ENCODE assay signal across 9 mouse cellular contexts in the genomic region with DNA sequence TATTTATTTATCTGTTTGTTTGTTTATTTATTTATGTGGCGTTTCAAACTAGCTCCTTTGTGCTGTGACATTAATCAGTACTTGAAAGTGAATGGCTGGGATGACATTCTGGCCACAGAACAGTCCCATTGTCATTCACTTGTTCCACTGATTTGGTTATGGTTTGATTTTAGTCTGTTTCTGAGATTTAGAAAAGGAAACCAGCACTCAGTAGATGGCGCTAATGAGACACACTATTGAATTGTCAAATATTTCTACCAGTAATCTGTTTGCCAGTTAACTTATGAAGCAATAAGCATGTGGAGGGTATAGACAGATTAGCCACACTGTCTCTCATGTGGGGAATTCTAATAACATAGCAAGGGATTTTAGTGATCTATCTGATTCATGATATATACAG. TPM values are rescaled to one million over a fixed set of nuclear protein-coding genes. Genes with fewer than 3 reads are reported as not detected.
A peak's percentile ranks its signal among the peaks of the same experiment; 100 is the strongest.
DNase-seq lines count a peak whose midpoint lies in the region; ATAC-seq and TF ChIP-seq lines count a peak whose summit lies in the region.
"Had no signal": no experiment of that assay in that cellular context is flagged by ENCODE, and none has a peak within 500 bp of the region (broad histone marks: within the 10 kb centered on the region; RNA-seq: fewer than 3 reads in every experiment).

No protein-coding gene starts in this region.

- peak; percentile 66 for TF ChIP-seq CTCF in lung, embryonic 14.5 days (IDR thresholded peaks at IDR 0.05; ENCODE audit: low read depth)
- TF ChIP-seq CTCF in lung, adult 2 months (IDR thresholded peaks at IDR 0.05; ENCODE audit: insufficient read depth, low read length), result no peak

- no peak overlapping the region for H3K27ac ChIP-seq in forebrain, embryonic 13.5 days
- H3K27ac ChIP-seq in forebrain, embryonic 11.5 days (ENCODE audit: low read depth, low read length), result no peak overlapping the region
- H3K27ac ChIP-seq in lung, embryonic 14.5 days (ENCODE audit: low read depth), result no peak overlapping the region
- H3K27ac ChIP-seq in midbrain, embryonic 15.5 days, result no peak overlapping the region
- H3K27ac ChIP-seq: heart, embryonic 13.5 days had no signal

- no peaks in the 10 kb centered on the region for H3K36me3 ChIP-seq in forebrain, embryonic 13.5 days (ENCODE audit: poor library complexity, severe bottlenecking)
- H3K36me3 ChIP-seq in forebrain, embryonic 11.5 days (ENCODE audit: control insufficient read depth, insufficient read depth, low read length), result no peaks in the 10 kb centered on the region
- H3K36me3 ChIP-seq in lung, embryonic 14.5 days (ENCODE audit: insufficient read depth), result no peaks in the 10 kb centered on the region
- no peaks in the 10 kb centered on the region for H3K36me3 ChIP-seq in midbrain, embryonic 15.5 days (replicated peaks)
- H3K36me3 ChIP-seq: heart, embryonic 13.5 days had no signal

- no peak overlapping the region for H3K4me3 ChIP-seq in forebrain, embryonic 13.5 days
- no peak overlapping the region for H3K4me3 ChIP-seq in forebrain, embryonic 11.5 days (ENCODE audit: low read depth, low read length)
- no peak overlapping the region for H3K4me3 ChIP-seq in lung, embryonic 14.5 days (ENCODE audit: low read depth, low read length)
- H3K4me3 ChIP-seq in lung, adult 2 months (replicated peaks; ENCODE audit: extremely low read depth, low read depth, low read length), result no peak overlapping the region
- no peak overlapping the region for H3K4me3 ChIP-seq in midbrain, embryonic 15.5 days
- H3K4me3 ChIP-seq: heart, embryonic 13.5 days had no signal

- no peak overlapping the region for H3K4me2 ChIP-seq in forebrain, embryonic 13.5 days
- no peak overlapping the region for H3K4me2 ChIP-seq in forebrain, embryonic 11.5 days (ENCODE audit: low read depth, low read length, severe bottlenecking)
- H3K4me2 ChIP-seq in lung, embryonic 14.5 days, result no peak overlapping the region
- no peak overlapping the region for H3K4me2 ChIP-seq in midbrain, embryonic 15.5 days
- H3K4me2 ChIP-seq: heart, embryonic 13.5 days had no signal

- 9% methylated on average over 2 of the region's 2 CpGs for WGBS in forebrain, embryonic 13.5 days
- WGBS in forebrain, embryonic 11.5 days, result 7% methylated on average over 2 of the region's 2 CpGs
- 5% methylated on average over 2 of the region's 2 CpGs for WGBS in lung, embryonic 14.5 days
- WGBS in lung, adult 2 months, result 5% methylated on average over 2 of the region's 2 CpGs
- 8% methylated on average over 2 of the region's 2 CpGs for WGBS in midbrain, embryonic 15.5 days

- no peaks in the 10 kb centered on the region for H3K27me3 ChIP-seq in forebrain, embryonic 13.5 days
- H3K27me3 ChIP-seq in forebrain, embryonic 11.5 days (ENCODE audit: control insufficient read depth, insufficient read depth, low read length), result no peaks in the 10 kb centered on the region
- H3K27me3 ChIP-seq in lung, embryonic 14.5 days (ENCODE audit: insufficient read depth, low read length), result no peaks in the 10 kb centered on the region
- no peaks in the 10 kb centered on the region for H3K27me3 ChIP-seq in midbrain, embryonic 15.5 days (replicated peaks)
- H3K27me3 ChIP-seq: heart, embryonic 13.5 days had no signal

- H3K9ac ChIP-seq in forebrain, embryonic 13.5 days, result no peak overlapping the region
- H3K9ac ChIP-seq in forebrain, embryonic 11.5 days (ENCODE audit: low read length), result no peak overlapping the region
- no peak overlapping the region for H3K9ac ChIP-seq in lung, embryonic 14.5 days
- H3K9ac ChIP-seq in midbrain, embryonic 15.5 days, result no peak overlapping the region
- H3K9ac ChIP-seq: heart, embryonic 13.5 days had no signal

- no peak for DNase-seq in forebrain, embryonic 11.5 days (ENCODE audit: low spot score)
- DNase-seq in lung, embryonic 14.5 days, result peak; percentile 91
- DNase-seq in lung, adult 2 months, result no peak
- DNase-seq in c-Kit-positive CD71-positive TER-119-negative erythroid progenitor cells, embryonic 14.5 days (ENCODE audit: low read depth), result peak; percentile 7
- peak; percentile 21 to 35 for DNase-seq in kidney, postnatal 36 days
- no peak for DNase-seq in T-cell, adult 2 months (ENCODE audit: low spot score)

- ATAC-seq in forebrain, embryonic 13.5 days, result peak; percentile 70
- no peak for ATAC-seq in forebrain, embryonic 11.5 days (replicated peaks; ENCODE audit: low FRiP score)
- no peak; the same call in 1 of the 2 replicates for ATAC-seq in lung, embryonic 14.5 days (ENCODE audit: insufficient read depth)
- peak; percentile 73 for ATAC-seq in midbrain, embryonic 15.5 days (replicated peaks)

- no peaks in the 10 kb centered on the region for H3K9me3 ChIP-seq in forebrain, embryonic 13.5 days (replicated peaks)
- H3K9me3 ChIP-seq in forebrain, embryonic 11.5 days (ENCODE audit: control insufficient read depth, low read length), result no peaks in the 10 kb centered on the region
- no peaks in the 10 kb centered on the region for H3K9me3 ChIP-seq in lung, embryonic 14.5 days (ENCODE audit: low read depth, low read length)
- H3K9me3 ChIP-seq in midbrain, embryonic 15.5 days, result no peaks in the 10 kb centered on the region
- H3K9me3 ChIP-seq: heart, embryonic 13.5 days had no signal

- H3K4me1 ChIP-seq in forebrain, embryonic 13.5 days, result no peaks in the 10 kb centered on the region
- H3K4me1 ChIP-seq in forebrain, embryonic 11.5 days (replicated peaks; ENCODE audit: control insufficient read depth, insufficient read depth, low read length), result no peaks in the 10 kb centered on the region
- H3K4me1 ChIP-seq in lung, embryonic 14.5 days (ENCODE audit: insufficient read depth), result no peaks in the 10 kb centered on the region
- no peaks in the 10 kb centered on the region for H3K4me1 ChIP-seq in lung, adult 2 months (ENCODE audit: control insufficient read depth, insufficient read depth, low read length)
- no peaks in the 10 kb centered on the region for H3K4me1 ChIP-seq in midbrain, embryonic 15.5 days
- H3K4me1 ChIP-seq: heart, embryonic 13.5 days had no signal

- TF ChIP-seq POLR2A in lung, adult 2 months (IDR thresholded peaks at IDR 0.05; ENCODE audit: borderline replicate concordance, extremely low read depth, low read depth, low read length), result no peak

RNA-seq across cellular contexts. Expression of a gene that starts 16.3 kb away (rescaled TPM):
- polyA plus RNA-seq in forebrain, embryonic 13.5 days (2015; fragmentation: Nextera tagmentation; extraction: Ambion mirVana), result not detected in 2 replicates
- not detected in 2 replicates for polyA plus RNA-seq in forebrain, embryonic 11.5 days (2014; fragmentation: Nextera tagmentation; extraction: Ambion mirVana)
- polyA plus RNA-seq in lung, embryonic 14.5 days (2014; fragmentation: Nextera tagmentation; extraction: Ambion mirVana), result not detected in 2 replicates
- not detected in 2 replicates for polyA plus RNA-seq in lung, adult 2 months (2012; rRNA removed)
- polyA plus RNA-seq in midbrain, embryonic 15.5 days (2015; fragmentation: Nextera tagmentation; extraction: Ambion mirVana), result not detected in 2 replicates
- polyA plus RNA-seq: heart, embryonic 13.5 days had no signal

RNA-seq across cellular contexts. Expression of a gene that starts 28.9 kb away (rescaled TPM):
- 0.84 and 0.88 TPM in 2 replicates for polyA plus RNA-seq in forebrain, embryonic 13.5 days (2015; fragmentation: Nextera tagmentation; extraction: Ambion mirVana)
- 0.87 TPM in 1 of 2 replicates, not detected in the other for polyA plus RNA-seq in forebrain, embryonic 11.5 days (2014; fragmentation: Nextera tagmentation; extraction: Ambion mirVana)
- polyA plus RNA-seq in lung, embryonic 14.5 days (2014; fragmentation: Nextera tagmentation; extraction: Ambion mirVana), result 0.42 and 0.57 TPM in 2 replicates
- 0.27 TPM in 1 of 2 replicates, not detected in the other for polyA plus RNA-seq in lung, adult 2 months (2012; rRNA removed)
- 1.6 and 2.6 TPM in 2 replicates for polyA plus RNA-seq in midbrain, embryonic 15.5 days (2015; fragmentation: Nextera tagmentation; extraction: Ambion mirVana)

RNA-seq across cellular contexts. Expression of a gene that starts 28.9 kb away (rescaled TPM):
- polyA plus RNA-seq in forebrain, embryonic 13.5 days (2015; fragmentation: Nextera tagmentation; extraction: Ambion mirVana), result 173 and 187 TPM in 2 replicates
- polyA plus RNA-seq in forebrain, embryonic 11.5 days (2014; fragmentation: Nextera tagmentation; extraction: Ambion mirVana), result 139 and 157 TPM in 2 replicates
- 111 and 117 TPM in 2 replicates for polyA plus RNA-seq in lung, embryonic 14.5 days (2014; fragmentation: Nextera tagmentation; extraction: Ambion mirVana)
- polyA plus RNA-seq in lung, adult 2 months (2012; rRNA removed), result 52.5 and 59.5 TPM in 2 replicates
- polyA plus RNA-seq in midbrain, embryonic 15.5 days (2015; fragmentation: Nextera tagmentation; extraction: Ambion mirVana), result 179 and 180 TPM in 2 replicates

Comparison
In these comparisons a context has a peak if more than half of its experiments do, and no peak if none do; other contexts are left out.
1. ATAC-seq: peak in forebrain, embryonic 13.5 days (single experiment) and midbrain, embryonic 15.5 days (single experiment); none in forebrain, embryonic 11.5 days (single experiment) and lung, embryonic 14.5 days (single experiment).
2. DNase-seq: peak in lung, embryonic 14.5 days (single experiment), c-Kit-positive CD71-positive TER-119-negative erythroid progenitor cells, embryonic 14.5 days (single experiment) and kidney, postnatal 36 days (2 of 2); none in forebrain, embryonic 11.5 days (single experiment), lung, adult 2 months (single experiment) and T-cell, adult 2 months (single experiment).